Mouse (Mus musculus) lung, adult 2 months (tissue): ENCODE data around the gene Fbxl20. TPM values are rescaled to one million over a fixed set of nuclear protein-coding genes. Genes with fewer than 3 reads are reported as not detected.

Experiments
- DNase-seq: peaks from one replicate; pipeline ENCODE4 v3.0.0; 2022
- H3K4me1 ChIP-seq: fragments of 200-500 bp; 2 replicates; pipeline ENCODE4 v1.6.1; 2011; ENCODE audit warnings: low read length; ENCODE audit not compliant: control insufficient read depth, insufficient read depth
- H3K4me3 ChIP-seq: fragments of 200-500 bp; replicated peaks from 2 replicates; pipeline ENCODE3; 2011; ENCODE audit warnings: low read depth, mild to moderate bottlenecking, control low read depth, low read length; ENCODE audit errors: extremely low read depth
- CTCF ChIP-seq: fragments of 200-500 bp; IDR thresholded peaks from 2 replicates; pipeline ENCODE4 v1.5.1; 2011; ENCODE audit warnings: mild to moderate bottlenecking, low read length, control low read depth; ENCODE audit not compliant: insufficient read depth
- POLR2A ChIP-seq: fragments of 200-500 bp; IDR thresholded peaks from 2 replicates; pipeline ENCODE4 v1.6.1; 2011; ENCODE audit warnings: low read depth, mild to moderate bottlenecking, control low read depth, low read length, borderline replicate concordance; ENCODE audit errors: extremely low read depth
- WGBS: fragments of 180-500 bp; shearing (Covaris S2); methylation state at CpG from one replicate; pipeline ENCODE4 v1.1.7; 2018; 5-methylcytosine and 5-hydroxymethylcytosine counted together
- polyA plus RNA-seq: library from polyadenylated mRNA; depleted of rRNA; stranded (reverse); fragments of >200 nt; gene quantifications from 2 replicates; pipeline ENCODE4 v1.2.3, GENCODE M21; 2012

Fbxl20 gene
- polyA plus RNA-seq, 1 experiment = 20.3 TPM

GRCm38 (mm10) chr11:98148551-98149301 lies 1.5 kb downstream of the Fbxl20 start:
- 2% methylated on average over 45 of the region's 45 CpGs for WGBS
- DNase-seq = no peak
- TF ChIP-seq CTCF (no peak), POLR2A (0 out of 2 replicates have a peak, but pooled peaks have one; percentile 13)
- Histone ChIP-seq H3K4me1 (peaks cover 9% of the 10 kb centered on the region), H3K4me3 (peak overlapping the region; percentile 97)

GRCm38 (mm10) chr11:98145856-98146255 lies 4.3 kb downstream of the Fbxl20 start:
- Histone ChIP-seq H3K4me3 (no peak overlapping the region), H3K4me1 (peaks cover 9% of the 10 kb centered on the region)
- 82% methylated on average over 7 of the region's 7 CpGs for WGBS
- DNase-seq = no peak
- TF ChIP-seq CTCF (no peak), POLR2A (no peak)

DNA sequence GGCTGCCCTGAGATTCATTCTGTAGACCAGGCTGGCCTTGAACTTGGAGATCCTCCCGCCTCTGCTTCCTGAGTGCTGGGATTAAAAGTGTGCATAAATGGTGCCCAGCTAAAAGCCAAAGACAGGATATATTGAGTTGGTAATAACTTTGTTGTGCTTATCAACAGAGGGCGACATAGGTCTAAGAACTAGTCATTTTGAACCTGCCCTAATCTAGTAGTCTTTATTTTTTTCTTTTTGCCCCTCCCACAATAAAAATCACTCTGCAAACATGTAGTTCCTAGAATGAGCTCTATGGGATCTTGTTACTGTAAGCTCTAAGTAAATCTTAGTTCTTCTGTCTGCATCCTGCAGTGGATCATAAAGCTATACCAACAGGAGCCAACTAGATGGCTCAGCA lies 7.7 kb downstream of the Fbxl20 start:
- no peak for TF ChIP-seq POLR2A
- TF ChIP-seq CTCF = no peak
- H3K4me1 ChIP-seq = peaks cover 6% of the 10 kb centered on the region; the same call in 1 of the 2 replicates
- WGBS = 94% methylated on average over 2 of the region's 2 CpGs
- no peak for DNase-seq
- H3K4me3 ChIP-seq = no peak overlapping the region

DNA sequence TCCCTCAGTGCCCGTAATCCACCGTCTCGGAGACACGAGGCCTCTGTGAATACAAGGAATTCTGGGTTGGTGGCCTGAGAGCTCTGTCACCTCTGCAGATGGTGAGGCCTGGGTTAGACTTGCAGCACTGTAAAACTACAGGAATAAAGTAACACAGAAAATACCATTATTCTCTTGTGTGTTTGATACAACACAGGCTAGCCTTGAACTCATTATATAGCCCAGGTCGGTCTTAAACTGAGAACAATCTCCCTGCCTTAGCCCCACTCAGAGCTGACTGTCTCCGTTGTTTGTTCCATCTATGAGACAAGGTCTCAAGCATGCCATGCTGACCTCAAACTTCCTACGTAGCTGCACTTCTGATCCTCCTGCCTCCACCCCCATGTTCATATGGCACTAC lies 11.3 kb downstream of the Fbxl20 start:
- no peak for TF ChIP-seq POLR2A
- 72% methylated on average over 7 of the region's 7 CpGs for WGBS
- no peak overlapping the region for H3K4me3 ChIP-seq
- no peak for DNase-seq
- H3K4me1 ChIP-seq = no peaks in the 10 kb centered on the region; the same call in 1 of the 2 replicates

- 90% methylated on average over 11 of the region's 11 CpGs for WGBS
- no peak overlapping the region for H3K4me3 ChIP-seq
- H3K4me1 ChIP-seq = no peaks in the 10 kb centered on the region; the same call in 1 of the 2 replicates
- TF ChIP-seq CTCF (no peak), POLR2A (no peak)
- no peak for DNase-seq
Measured at GRCm38 (mm10) chr11:98137836-98138235, 12.4 kb downstream of the Fbxl20 start.

- DNase-seq = no peak
- Histone ChIP-seq H3K4me1 (no peaks in the 10 kb centered on the region; the same call in 1 of the 2 replicates), H3K4me3 (no peak overlapping the region)
- TF ChIP-seq CTCF = no peak
- TF ChIP-seq POLR2A = no peak
- 40% methylated on average over 4 of the region's 4 CpGs for WGBS
Measured at GRCm38 (mm10) chr11:98134951-98135350, 15.3 kb downstream of the Fbxl20 start.

DNA sequence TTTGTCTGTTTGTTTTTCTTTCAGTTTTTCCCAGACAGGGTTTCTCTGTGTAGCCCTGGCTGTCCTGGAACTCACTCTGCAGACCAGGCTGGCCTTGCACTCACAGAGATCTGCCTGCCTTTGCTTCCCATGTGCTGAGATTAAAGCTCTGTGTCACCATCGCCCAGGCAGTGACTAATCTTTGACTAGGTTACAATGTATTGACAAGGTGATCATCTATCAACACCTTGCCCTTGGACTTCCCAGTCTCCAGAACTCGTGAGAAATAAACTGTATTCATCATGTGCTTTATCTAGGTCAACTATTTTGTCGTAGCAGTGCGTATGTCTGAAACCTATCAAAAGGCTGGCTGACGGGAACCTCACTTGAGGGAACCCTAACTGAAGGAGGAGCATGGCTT lies 26.8 kb downstream of the Fbxl20 start:
- WGBS = 76% methylated on average over 5 of the region's 5 CpGs
- no peak for DNase-seq
- Histone ChIP-seq H3K4me3 (no peak overlapping the region), H3K4me1 (no peaks in the 10 kb centered on the region)
- TF ChIP-seq POLR2A (no peak), CTCF (no peak)

DNA sequence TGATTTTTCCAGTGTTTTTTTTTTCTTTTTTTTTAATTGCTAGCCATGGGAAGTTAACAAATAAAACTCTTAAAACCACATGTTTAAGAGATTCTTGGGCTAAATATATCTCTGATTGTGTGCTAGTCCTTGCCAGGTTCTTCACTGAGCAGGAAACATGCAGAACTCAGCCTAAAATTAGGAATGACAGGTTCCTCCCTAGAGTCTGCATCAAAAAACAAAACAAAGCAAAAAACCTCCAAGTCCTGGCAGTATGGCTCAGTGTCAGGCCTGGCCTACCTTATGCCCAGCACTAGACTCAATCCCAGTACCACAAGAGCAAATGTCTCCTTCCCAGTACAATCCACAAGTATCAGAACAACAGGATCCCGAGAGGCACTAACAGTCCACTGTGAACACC lies 35.8 kb downstream of the Fbxl20 start:
- DNase-seq = no peak

GRCm38 (mm10) chr11:98113504-98113903 lies 36.7 kb downstream of the Fbxl20 start:
- Histone ChIP-seq H3K4me3 (no peak overlapping the region), H3K4me1 (no peaks in the 10 kb centered on the region)
- 66% methylated on average over 4 of the region's 4 CpGs for WGBS
- TF ChIP-seq CTCF (no peak), POLR2A (no peak)
- DNase-seq = no peak

More for the DNA sequence above, 35.8 kb downstream of the Fbxl20 start:
- WGBS = 85% methylated on average over 1 of the region's 1 CpGs
- Histone ChIP-seq H3K4me1 (no peaks in the 10 kb centered on the region), H3K4me3 (no peak overlapping the region)
- TF ChIP-seq POLR2A = no peak
- no peak for TF ChIP-seq CTCF

DNA sequence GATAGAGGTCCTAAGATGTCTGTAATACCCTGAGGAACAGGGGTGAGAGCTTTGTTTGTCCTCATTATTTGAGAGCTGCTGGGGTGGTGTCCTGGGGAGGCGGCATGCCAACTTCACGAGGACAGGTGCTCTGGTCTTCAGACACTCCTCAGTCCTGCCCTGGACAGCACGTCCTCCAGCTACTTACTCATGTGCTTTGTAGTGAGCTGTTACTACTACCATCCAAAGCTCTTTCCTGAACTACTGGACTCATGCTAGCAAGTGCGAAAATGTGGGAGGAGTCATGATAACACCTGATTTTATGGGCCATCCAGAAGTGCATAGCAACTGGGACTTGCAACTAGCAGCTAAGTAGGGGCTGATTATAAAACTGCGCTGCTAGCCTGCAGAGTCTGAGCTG lies 40.5 kb downstream of the Fbxl20 start:
- no peak for DNase-seq
- H3K4me1 ChIP-seq = no peaks in the 10 kb centered on the region
- no peak overlapping the region for H3K4me3 ChIP-seq
- TF ChIP-seq POLR2A (no peak), CTCF (no peak)
- WGBS = 80% methylated on average over 5 of the region's 5 CpGs
